Mouse (Mus musculus) cerebellum, adult 2 months (tissue): ENCODE measurements around the gene Plekha6.

Experiments
- CTCF ChIP-seq: fragments of 200-500 bp; IDR thresholded peaks from 2 replicates; pipeline ENCODE4 v1.5.1; 2011; ENCODE audit warnings: low read depth, mild to moderate bottlenecking, control low read depth, low read length, moderate library complexity, borderline replicate concordance; ENCODE audit not compliant: insufficient read depth
- POLR2A ChIP-seq: fragments of 200-500 bp; IDR thresholded peaks from 2 replicates; pipeline ENCODE4 v1.6.1; 2011; ENCODE audit warnings: low read length, control low read depth, borderline replicate concordance; ENCODE audit not compliant: insufficient read depth

- no peak for TF ChIP-seq CTCF
- TF ChIP-seq POLR2A: no peak
Observed at GRCm38 (mm10) chr1:133161559-133161958, 2.5 kb upstream of the Plekha6 start.
